Mouse (Mus musculus): Measurements from ENCODE around the gene Cd55. TPM values are rescaled to one million over a fixed set of nuclear protein-coding genes. Genes with fewer than 3 reads are reported as not detected.
"Not testable (repeated sequence)": the region's sequence is repeated elsewhere in the genome, so short reads cannot be mapped to it uniquely, and the experiment has no call there.

The Cd55 gene
- 1 to 10 TPM; 7.0 to 8.1 TPM for total RNA-seq (2021)

- intact Hi-C loops (cut with DNase I) = no loop called here
- peak; percentile 85 to 92 for DNase-seq (ENCODE audit: extremely low spot score in 1 of 2, low spot score in 2 of 2)
These were observed at the start of gene Cd55 for GRCm38 (mm10) chr1:130462084-130462861. Cd55 (minus strand) TSS chr1:130462744.

GRCm38 (mm10) chr1:130511823-130512370, 49.4 kb upstream of the Cd55 start:
- intact Hi-C loops (cut with DNase I) = no loop called here

GRCm38 (mm10) chr1:130508957-130509350, 46.4 kb upstream of the Cd55 start:
- intact Hi-C loops (cut with DNase I) = no loop called here
- DNase-seq (ENCODE audit: extremely low spot score in 1 of 2, low spot score in 2 of 2) = no peak

More at GRCm38 (mm10) chr1:130511823-130512370, 49.4 kb upstream of the Cd55 start:
- no peak for DNase-seq (ENCODE audit: extremely low spot score in 1 of 2, low spot score in 2 of 2)

- intact Hi-C loops (cut with DNase I) = no loop called here
- no peak for DNase-seq (ENCODE audit: extremely low spot score in 1 of 2, low spot score in 2 of 2)
These were observed 45.7 kb upstream of the Cd55 start for GRCm38 (mm10) chr1:130508030-130508956.

GRCm38 (mm10) chr1:130507408-130507807, 44.9 kb upstream of the Cd55 start:
- no peak for DNase-seq (ENCODE audit: extremely low spot score in 1 of 2, low spot score in 2 of 2)
- intact Hi-C loops (cut with DNase I) = no loop called here

DNA sequence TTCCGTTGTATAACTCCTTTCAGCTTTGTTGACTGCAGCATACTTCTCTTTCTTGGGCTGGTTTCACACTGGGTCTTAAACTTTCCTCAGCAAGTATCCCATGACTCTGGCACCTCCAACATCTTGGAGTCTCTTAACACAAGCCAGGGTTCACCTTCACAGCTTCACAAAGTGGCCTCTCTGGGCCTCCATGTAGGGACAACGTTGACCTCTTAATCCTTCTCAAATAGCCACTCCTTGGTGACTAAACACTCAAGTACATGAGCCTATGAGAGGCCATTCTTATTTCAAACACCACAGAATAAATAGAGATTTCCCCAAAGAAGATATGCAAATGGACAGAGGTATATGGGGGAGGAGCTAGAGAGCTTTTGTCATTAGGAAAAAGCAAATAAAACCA, 37.4 kb upstream of the Cd55 start:
- intact Hi-C loops (cut with DNase I) = no loop called here
- no peak for DNase-seq (ENCODE audit: extremely low spot score in 1 of 2, low spot score in 2 of 2)

DNA sequence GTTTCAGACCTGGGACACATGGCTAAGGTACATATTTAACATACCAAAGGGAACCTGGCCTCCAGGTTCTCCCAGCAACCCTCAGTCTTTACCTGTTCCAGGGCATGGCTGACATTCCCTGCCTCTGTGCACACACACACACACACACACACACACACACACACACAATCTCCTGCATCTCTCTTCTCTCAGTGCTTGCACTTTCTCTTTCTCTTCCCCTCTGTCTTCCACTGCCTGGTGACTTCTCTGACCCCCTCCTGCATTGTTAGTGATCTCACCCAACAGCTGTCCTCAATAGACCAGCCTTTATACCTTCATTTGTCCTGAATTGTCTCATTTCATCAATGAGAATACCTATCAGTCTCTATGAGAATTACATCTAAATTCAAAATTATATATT, 35.8 kb upstream of the Cd55 start:
- intact Hi-C loops (cut with DNase I) = no loop called here
- no peak for DNase-seq (ENCODE audit: extremely low spot score in 1 of 2, low spot score in 2 of 2)

GRCm38 (mm10) chr1:130486816-130487545, 24.4 kb upstream of the Cd55 start:
- intact Hi-C loops (cut with DNase I) = no loop called here

DNA sequence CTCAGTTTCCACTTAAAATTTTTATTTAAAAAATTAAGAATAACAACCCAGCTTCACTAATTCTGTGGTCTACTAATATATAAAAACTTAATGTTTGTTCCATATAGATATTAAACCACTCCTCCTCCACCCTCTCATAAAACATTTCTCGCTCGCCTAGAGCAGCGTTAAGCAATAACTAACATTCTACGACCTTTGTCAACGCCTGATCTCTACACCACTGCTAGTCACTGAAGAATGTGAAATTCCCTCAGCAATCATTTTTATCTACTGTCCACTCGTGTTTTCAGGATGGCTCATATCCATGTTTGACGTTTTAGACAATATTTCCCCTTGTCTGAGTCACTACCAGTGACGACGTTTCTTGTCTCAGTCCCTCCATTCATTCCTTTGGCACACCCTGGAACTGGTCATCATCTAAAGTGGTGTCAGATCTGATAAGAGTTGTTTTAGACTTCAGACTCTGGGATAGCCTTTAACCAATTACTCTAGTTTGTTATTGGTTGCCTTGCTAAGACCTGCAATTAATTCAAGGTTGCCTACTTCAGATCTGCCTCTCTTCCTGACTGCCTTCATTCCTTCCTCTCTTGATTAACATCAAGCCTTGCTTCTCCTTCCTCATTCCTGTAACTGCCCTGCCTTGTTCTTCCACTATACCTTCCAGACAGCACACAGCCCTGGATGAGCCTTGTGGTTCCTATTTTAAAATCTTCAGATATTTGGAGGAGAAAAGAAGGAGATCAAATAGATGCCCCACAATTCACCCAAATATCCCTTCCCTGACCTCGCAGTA, 23.5 kb upstream of the Cd55 start:
- DNase-seq (ENCODE audit: extremely low spot score in 1 of 2, low spot score in 2 of 2) = no peak
- intact Hi-C loops (cut with DNase I) = no loop called here

More at GRCm38 (mm10) chr1:130486816-130487545, 24.4 kb upstream of the Cd55 start:
- no peak for DNase-seq (ENCODE audit: extremely low spot score in 1 of 2, low spot score in 2 of 2)

DNA sequence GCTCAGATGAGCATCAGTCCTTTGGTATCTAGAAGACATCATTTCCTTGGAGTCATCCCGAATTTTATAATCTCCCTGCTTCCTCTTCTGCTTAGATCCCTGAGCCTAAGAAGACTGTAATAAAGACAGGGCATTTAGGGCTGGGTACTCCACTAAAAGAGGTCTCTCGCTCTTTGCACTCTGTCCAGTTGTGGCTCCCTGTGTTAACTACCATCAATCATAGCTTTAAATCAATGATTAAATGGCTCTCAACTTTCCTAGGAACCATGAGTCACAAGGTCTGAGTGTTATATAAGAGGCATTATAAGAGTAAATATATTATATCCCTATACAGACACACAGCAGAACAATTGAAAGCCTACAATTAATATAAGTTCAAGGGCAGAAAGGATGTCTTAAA, 22.8 kb upstream of the Cd55 start:
- intact Hi-C loops (cut with DNase I) = no loop called here
- no peak for DNase-seq (ENCODE audit: extremely low spot score in 1 of 2, low spot score in 2 of 2)

DNA sequence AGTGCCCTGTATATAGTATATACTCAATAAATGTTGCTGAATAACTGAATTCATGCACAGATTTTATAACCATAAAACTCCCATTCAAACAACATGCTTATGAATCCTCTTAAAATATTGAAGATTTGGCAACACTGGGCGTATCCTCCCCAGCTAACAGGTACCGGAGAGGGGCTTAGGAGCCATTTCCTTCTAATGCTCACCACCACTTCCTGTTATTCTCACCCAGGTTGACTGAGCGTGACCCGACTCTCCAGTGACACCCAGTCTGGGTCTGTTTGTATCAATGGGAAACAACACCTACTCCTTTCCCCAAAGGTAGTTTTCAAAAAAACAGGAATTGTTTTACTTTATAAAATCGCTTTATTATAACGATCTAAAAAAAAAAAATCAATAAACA, 12.4 kb upstream of the Cd55 start:
- intact Hi-C loops (cut with DNase I) = no loop called here
- DNase-seq (ENCODE audit: extremely low spot score in 1 of 2, low spot score in 2 of 2) = no peak

- DNase-seq (ENCODE audit: extremely low spot score in 1 of 2, low spot score in 2 of 2) = no peak
- intact Hi-C loops (cut with DNase I) = no loop called here
These were observed 11.7 kb upstream of the Cd55 start for GRCm38 (mm10) chr1:130474226-130474625.

DNA sequence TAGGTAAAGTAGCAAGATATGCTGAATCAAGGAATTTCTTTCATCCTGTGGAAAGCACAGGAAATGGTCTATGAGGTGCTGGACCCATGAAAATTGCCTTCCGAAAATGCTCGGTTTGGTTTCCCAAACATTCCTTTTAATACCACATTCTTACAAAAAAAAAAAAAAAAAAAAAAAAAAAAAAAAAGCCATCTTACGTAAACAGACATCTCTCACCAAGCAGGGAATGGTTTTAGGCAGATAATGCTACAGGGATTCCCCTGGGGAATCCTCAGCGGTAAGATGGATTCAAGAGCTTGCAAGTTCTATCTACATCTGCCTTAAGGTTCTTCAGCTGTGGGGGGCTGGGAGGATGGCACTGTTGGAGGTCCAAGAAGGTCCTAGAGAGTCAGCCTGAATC, 7.5 kb upstream of the Cd55 start:
- no peak for DNase-seq (ENCODE audit: extremely low spot score in 1 of 2, low spot score in 2 of 2)
- intact Hi-C loops (cut with DNase I) = no loop called here

- intact Hi-C loops (cut with DNase I) = no loop called here
- no peak for DNase-seq (ENCODE audit: extremely low spot score in 1 of 2, low spot score in 2 of 2)
These were observed 4.9 kb upstream of the Cd55 start for GRCm38 (mm10) chr1:130467453-130467852.

GRCm38 (mm10) chr1:130464173-130464572, 1.6 kb upstream of the Cd55 start:
- intact Hi-C loops (cut with DNase I) = no loop called here
- DNase-seq (ENCODE audit: extremely low spot score in 1 of 2, low spot score in 2 of 2) = no peak

DNA sequence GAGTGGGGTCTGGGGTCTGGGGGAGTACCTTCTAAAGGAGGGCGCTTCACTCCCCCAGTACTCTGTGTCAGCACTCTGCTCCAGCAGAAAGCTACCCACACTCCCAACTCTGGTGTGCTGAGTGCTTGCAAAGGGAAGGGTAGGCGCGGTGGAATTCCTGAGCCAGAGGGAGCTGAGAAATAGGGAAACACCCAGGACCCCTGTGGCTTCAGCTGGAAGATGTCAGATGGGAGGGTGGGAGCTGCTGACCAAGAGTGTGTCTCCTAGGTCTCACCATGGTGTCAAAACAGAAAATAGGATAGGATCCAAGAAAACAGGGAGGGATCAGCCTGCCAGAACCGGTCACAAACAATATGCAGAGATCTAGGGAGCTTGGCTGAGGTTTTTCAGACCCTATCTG, 323 bp upstream of the Cd55 start:
- intact Hi-C loops (cut with DNase I) = no loop called here
- DNase-seq (ENCODE audit: extremely low spot score in 1 of 2, low spot score in 2 of 2) = peak in 1 of 2 experiments; percentile 18

DNA sequence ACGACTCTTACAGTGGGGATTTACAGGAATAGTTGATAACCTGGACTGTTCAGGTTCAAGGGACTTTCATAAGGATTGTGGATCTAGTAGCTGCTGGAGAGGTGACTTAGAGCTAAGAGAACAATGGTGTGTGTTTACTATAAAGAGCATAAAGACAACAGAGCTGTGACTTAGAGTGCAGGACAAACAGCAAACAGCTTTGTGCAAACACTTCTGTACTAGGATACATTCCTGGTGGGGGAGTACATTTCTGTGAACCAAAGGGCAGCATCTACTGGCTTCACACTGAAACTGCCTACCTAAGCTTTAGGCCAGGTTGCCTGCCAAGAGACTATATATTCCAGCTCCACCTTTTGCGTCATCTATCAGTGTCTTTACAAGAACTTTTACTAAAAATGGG, 7.4 kb downstream of the Cd55 start:
- intact Hi-C loops (cut with DNase I) = no loop called here
- no peak for DNase-seq (ENCODE audit: extremely low spot score in 1 of 2, low spot score in 2 of 2)

GRCm38 (mm10) chr1:130442930-130443329, 19.6 kb downstream of the Cd55 start:
- DNase-seq (ENCODE audit: extremely low spot score in 1 of 2, low spot score in 2 of 2); intact Hi-C loops (cut with DNase I): not testable (repeated sequence)
